ENCODE assay signal across 9 mouse cellular contexts in genomic region chr17:83897361-83897799, GRCm38 (mm10). TPM values are rescaled to one million over a fixed set of nuclear protein-coding genes. Genes with fewer than 3 reads are reported as not detected.
DNase-seq lines count a peak whose midpoint lies in the region; ATAC-seq lines count a peak whose summit lies in the region.
"Had no signal": no experiment of that assay in that cellular context is flagged by ENCODE, and none has a peak within 500 bp of the region (broad histone marks: within the 10 kb centered on the region; RNA-seq: fewer than 3 reads in every experiment).

No protein-coding gene starts in this region.

- H3K4me3 ChIP-seq in liver, embryonic 11.5 days (ENCODE audit: low read depth, low read length): no peak overlapping the region
- H3K4me3 ChIP-seq: forebrain, embryonic 13.5 days had no signal

- no peak overlapping the region for H3K4me2 ChIP-seq in liver, embryonic 11.5 days
- H3K4me2 ChIP-seq: forebrain, embryonic 13.5 days had no signal

- H3K9ac ChIP-seq in liver, embryonic 11.5 days (ENCODE audit: low read depth, low read length): no peak overlapping the region
- H3K9ac ChIP-seq: forebrain, embryonic 13.5 days had no signal

- peak; percentile 56 for DNase-seq in embryo, embryonic 9.5 days (ENCODE audit: extremely low spot score)
- no peak for DNase-seq in embryo, embryonic 10.5 days (ENCODE audit: low spot score)
- DNase-seq in liver, embryonic 11.5 days (ENCODE audit: low spot score): no peak
- no peak for DNase-seq in liver
- peak; percentile 36 to 45 for DNase-seq in heart, postnatal 14 days
- DNase-seq in skeletal muscle tissue, adult 2 months (ENCODE audit: low read depth, low spot score): peak; percentile 62
- DNase-seq in T-cell, adult 2 months (ENCODE audit: low spot score): no peak

- H3K9me3 ChIP-seq in liver, embryonic 11.5 days (ENCODE audit: control insufficient read depth, low read length): no peaks in the 10 kb centered on the region
- H3K9me3 ChIP-seq: forebrain, embryonic 13.5 days had no signal

- H3K27me3 ChIP-seq in liver, embryonic 11.5 days (replicated peaks; ENCODE audit: control insufficient read depth, insufficient read depth, low read length): no peaks in the 10 kb centered on the region
- H3K27me3 ChIP-seq: forebrain, embryonic 13.5 days had no signal

- H3K36me3 ChIP-seq in liver, embryonic 11.5 days (ENCODE audit: control insufficient read depth, insufficient read depth, low read length): no peaks in the 10 kb centered on the region

- intact Hi-C loops in heart, postnatal 14 days (cut with DNase I): no loop called here

- WGBS in liver, embryonic 11.5 days: 67% methylated on average over 8 of the region's 8 CpGs

- ATAC-seq in liver, embryonic 11.5 days (replicated peaks; ENCODE audit: low FRiP score): no peak
- ATAC-seq in cerebellum, adult (ENCODE audit: insufficient number of reproducible peaks, low FRiP score, low TSS enrichment): no peak

- peaks cover 3% of the 10 kb centered on the region; the same call in 1 of the 2 replicates for H3K4me1 ChIP-seq in liver, embryonic 11.5 days (replicated peaks; ENCODE audit: control insufficient read depth, insufficient read depth, low read length)

- peak overlapping the region; percentile 5; the same call in 1 of the 2 replicates for H3K27ac ChIP-seq in liver, embryonic 11.5 days (ENCODE audit: low read depth, low read length)
- H3K27ac ChIP-seq: forebrain, embryonic 13.5 days had no signal

RNA-seq across cellular contexts. Expression of gene Haao, which starts 49.6 kb away (rescaled TPM):
- polyA plus RNA-seq in liver, embryonic 11.5 days (2014; fragmentation: Nextera tagmentation; extraction: Ambion mirVana): 4.3 and 4.8 TPM in 2 replicates
- not detected for total RNA-seq in heart, postnatal 14 days (2021)
- polyA plus RNA-seq: forebrain, embryonic 13.5 days had no signal

Comparison
In these comparisons a context has a peak if more than half of its experiments do, and no peak if none do; other contexts are left out.
1. DNase-seq: peak in embryo, embryonic 9.5 days (single experiment), heart, postnatal 14 days (2 of 2) and skeletal muscle tissue, adult 2 months (single experiment); none in embryo, embryonic 10.5 days (single experiment), liver, embryonic 11.5 days (single experiment), liver (single experiment) and T-cell, adult 2 months (single experiment).